Mouse (Mus musculus) hindbrain, embryonic 10.5 days (tissue): ENCODE measurements around the gene Gstcd. TPM values are rescaled to one million over a fixed set of nuclear protein-coding genes. Genes with fewer than 3 reads are reported as not detected.

ENCODE experiments used
- DNase-seq: peaks from one replicate; pipeline ENCODE4 v3.0.0-alpha.2; 2017; ENCODE audit warnings: low spot score
- H3K27ac ChIP-seq: fragments of 300-500 bp; sonication (generic); 2 replicates; pipeline ENCODE4 v1.5.1; 2016; ENCODE audit warnings: mild to moderate bottlenecking, moderate library complexity
- H3K27me3 ChIP-seq: fragments of 300-500 bp; sonication (generic); 2 replicates; pipeline ENCODE4 v1.6.1; 2016; ENCODE audit warnings: mild to moderate bottlenecking; ENCODE audit not compliant: poor library complexity, insufficient read depth, severe bottlenecking
- H3K36me3 ChIP-seq: fragments of 300-500 bp; sonication (generic); 2 replicates; pipeline ENCODE4 v1.6.1; 2016; ENCODE audit warnings: mild to moderate bottlenecking, moderate library complexity
- H3K4me1 ChIP-seq: fragments of 300-500 bp; sonication (generic); replicated peaks from 2 replicates; pipeline ENCODE4 v1.6.1; 2016; ENCODE audit warnings: mild to moderate bottlenecking
- H3K4me3 ChIP-seq: fragments of 300-500 bp; sonication (generic); 2 replicates; pipeline ENCODE4 v1.5.1; 2016; ENCODE audit warnings: mild to moderate bottlenecking, moderate library complexity
- H3K9me3 ChIP-seq: fragments of 300-500 bp; sonication (generic); 2 replicates; pipeline ENCODE4 v1.6.1; 2016; ENCODE audit warnings: mild to moderate bottlenecking, moderate library complexity
- WGBS: fragments of 180-500 bp; shearing (Covaris S2); methylation state at CpG from one replicate; pipeline ENCODE4 v1.1.7; 2016; 5-methylcytosine and 5-hydroxymethylcytosine counted together
- polyA plus RNA-seq: library from polyadenylated mRNA; unstranded; fragments of >200 nt; fragmentation: Nextera tagmentation; extraction: Ambion mirVana; gene quantifications from 2 replicates; pipeline ENCODE4 v1.2.1, GENCODE M21; 2016

Gene Gstcd
- polyA plus RNA-seq, 1 experiment from 2014 or later, result 9.0 TPM

GRCm38 (mm10) chr3:132948298-132948795 lies 143.5 kb downstream of the Gstcd start:
- Histone ChIP-seq H3K36me3 (no peaks in the 10 kb centered on the region), H3K4me1 (peaks cover 38% of the 10 kb centered on the region), H3K27ac (no peak overlapping the region), H3K27me3 (peaks cover 45% of the 10 kb centered on the region), H3K9me3 (no peaks in the 10 kb centered on the region), H3K4me3 (peak overlapping the region; percentile 80; the same call in 1 of the 2 replicates)
- DNase-seq, result no peak
- WGBS, result 27% methylated on average over 7 of the region's 7 CpGs

GRCm38 (mm10) chr3:132946086-132946485 lies 145.7 kb downstream of the Gstcd start:
- Histone ChIP-seq H3K27me3 (peaks cover 43% of the 10 kb centered on the region), H3K4me3 (no peak overlapping the region), H3K27ac (no peak overlapping the region), H3K36me3 (no peaks in the 10 kb centered on the region), H3K4me1 (peaks cover 38% of the 10 kb centered on the region), H3K9me3 (no peaks in the 10 kb centered on the region)
- DNase-seq, result no peak
- whole genome bisulfite sequencing, result 88% methylated on average over 5 of the region's 5 CpGs

GRCm38 (mm10) chr3:132945669-132946068 lies 146.2 kb downstream of the Gstcd start:
- DNase-seq, result no peak
- WGBS, result 86% methylated on average over 7 of the region's 7 CpGs

GRCm38 (mm10) chr3:132944609-132945008 lies 147.2 kb downstream of the Gstcd start:
- peak; percentile 18 for DNase-seq
- 21% methylated on average over 3 of the region's 3 CpGs for WGBS
- Histone ChIP-seq H3K36me3 (no peaks in the 10 kb centered on the region), H3K9me3 (no peaks in the 10 kb centered on the region), H3K4me3 (no peak overlapping the region), H3K27me3 (peaks cover 30% of the 10 kb centered on the region), H3K27ac (no peak overlapping the region), H3K4me1 (peaks cover 31% of the 10 kb centered on the region)

More at GRCm38 (mm10) chr3:132945669-132946068, 146.2 kb downstream of the Gstcd start:
- Histone ChIP-seq H3K4me3 (no peak overlapping the region), H3K27ac (no peak overlapping the region), H3K36me3 (no peaks in the 10 kb centered on the region), H3K9me3 (no peaks in the 10 kb centered on the region), H3K4me1 (peaks cover 38% of the 10 kb centered on the region), H3K27me3 (peaks cover 39% of the 10 kb centered on the region)

GRCm38 (mm10) chr3:132944193-132944592 lies 147.6 kb downstream of the Gstcd start:
- DNase-seq, result no peak
- H3K4me1 ChIP-seq, result peaks cover 27% of the 10 kb centered on the region
- WGBS, result 43% methylated on average over 7 of the region's 7 CpGs
- no peaks in the 10 kb centered on the region for H3K9me3 ChIP-seq
- no peak overlapping the region for H3K4me3 ChIP-seq
- H3K36me3 ChIP-seq, result no peaks in the 10 kb centered on the region
- H3K27me3 ChIP-seq, result peaks cover 26% of the 10 kb centered on the region
- H3K27ac ChIP-seq, result no peak overlapping the region

- WGBS, result 92% methylated on average over 6 of the region's 6 CpGs
- no peak overlapping the region for H3K4me3 ChIP-seq
- H3K36me3 ChIP-seq, result no peaks in the 10 kb centered on the region
- H3K27ac ChIP-seq, result no peak overlapping the region
- peaks cover 17% of the 10 kb centered on the region for H3K4me1 ChIP-seq
- no peaks in the 10 kb centered on the region for H3K9me3 ChIP-seq
- DNase-seq, result no peak
- H3K27me3 ChIP-seq, result peaks cover 11% of the 10 kb centered on the region
These were observed 149.1 kb downstream of the Gstcd start for GRCm38 (mm10) chr3:132942778-132943177.

GRCm38 (mm10) chr3:132940181-132940990 lies 151.4 kb downstream of the Gstcd start:
- Histone ChIP-seq H3K27ac (no peak overlapping the region), H3K27me3 (no peaks in the 10 kb centered on the region), H3K4me1 (peaks cover 17% of the 10 kb centered on the region), H3K4me3 (no peak overlapping the region), H3K9me3 (no peaks in the 10 kb centered on the region), H3K36me3 (no peaks in the 10 kb centered on the region)
- WGBS, result 87% methylated on average over 10 of the region's 10 CpGs
- DNase-seq, result no peak

- Histone ChIP-seq H3K4me3 (no peak overlapping the region), H3K9me3 (no peaks in the 10 kb centered on the region), H3K27me3 (no peaks in the 10 kb centered on the region), H3K4me1 (peaks cover 3% of the 10 kb centered on the region), H3K27ac (no peak overlapping the region), H3K36me3 (no peaks in the 10 kb centered on the region)
- WGBS, result 84% methylated on average over 8 of the region's 8 CpGs
- DNase-seq, result no peak
These were observed 152.8 kb downstream of the Gstcd start for GRCm38 (mm10) chr3:132939006-132939405.

- 84% methylated on average over 2 of the region's 2 CpGs for WGBS
- Histone ChIP-seq H3K9me3 (no peaks in the 10 kb centered on the region), H3K36me3 (no peaks in the 10 kb centered on the region), H3K27ac (no peak overlapping the region), H3K4me1 (no peaks in the 10 kb centered on the region), H3K4me3 (no peak overlapping the region), H3K27me3 (no peaks in the 10 kb centered on the region)
- no peak for DNase-seq
These were observed 157.2 kb downstream of the Gstcd start for GRCm38 (mm10) chr3:132934649-132935048.

Other genes with a start within 250 kb of the Gstcd start
- 13.2 and 15.3 TPM in 2 replicates for gene Npnt, start 141.7 kb downstream of the Gstcd start, polyA plus RNA-seq
- 23.2 and 24.5 TPM in 2 replicates for gene Ints12, start 193 bp downstream of the Gstcd start, polyA plus RNA-seq
- gene Arhgef38, start 142.9 kb upstream of the Gstcd start, polyA plus RNA-seq, result 0.16 and 0.42 TPM in 2 replicates
- gene Ppa2, start 218.1 kb upstream of the Gstcd start, polyA plus RNA-seq, result 79.3 and 84.1 TPM in 2 replicates